Mouse (Mus musculus): ENCODE results near the gene Map4k3. TPM values are rescaled to one million over a fixed set of nuclear protein-coding genes. Genes with fewer than 3 reads are reported as not detected.
"Not testable (repeated sequence)": the region's sequence is repeated elsewhere in the genome, so short reads cannot be mapped to it uniquely, and the experiment has no call there.

Map4k3 gene
- polyA plus RNA-seq, 1 experiment from 2014 or later: 37.5 TPM

- DNase-seq (ENCODE audit: low spot score) (peak; percentile 61), ATAC-seq (peak; percentile 88)
Measured at GRCm38 (mm10) chr17:80577214-80577613, 151.1 kb downstream of the Map4k3 start.

GRCm38 (mm10) chr17:80575008-80575407 lies 153.3 kb downstream of the Map4k3 start:
- no peaks in the 10 kb centered on the region for H3K27me3 ChIP-seq (replicated peaks; ENCODE audit: insufficient read depth, low read length)
- no peak for ATAC-seq
- no peak overlapping the region for H3K27ac ChIP-seq (ENCODE audit: low read length)
- 0 out of 2 replicates have a peak, but pooled peaks cover 3% of the 10 kb centered on the region for H3K36me3 ChIP-seq (ENCODE audit: insufficient read depth, low read length)
- H3K9me3 ChIP-seq (ENCODE audit: low read length): no peaks in the 10 kb centered on the region
- peaks cover 3% of the 10 kb centered on the region; the same call in 1 of the 2 replicates for H3K4me1 ChIP-seq (ENCODE audit: insufficient read depth, low read depth, low read length)
- 46% methylated on average over 7 of the region's 7 CpGs for WGBS
- H3K4me2 ChIP-seq (replicated peaks; ENCODE audit: low read depth, low read length): no peak overlapping the region
- DNase-seq (ENCODE audit: low spot score): no peak
- no peak for TF ChIP-seq CTCF (IDR thresholded peaks at IDR 0.05)
- TF ChIP-seq EP300 (IDR thresholded peaks at IDR 0.05): no peak
- H3K9ac ChIP-seq (replicated peaks; ENCODE audit: low read depth): no peak overlapping the region
- no peak overlapping the region for H3K4me3 ChIP-seq (ENCODE audit: low read depth, low read length)

More at GRCm38 (mm10) chr17:80577214-80577613, 151.1 kb downstream of the Map4k3 start:
- Histone ChIP-seq H3K27me3 (replicated peaks; ENCODE audit: insufficient read depth, low read length) (no peaks in the 10 kb centered on the region), H3K4me1 (ENCODE audit: insufficient read depth, low read depth, low read length) (peaks cover 3% of the 10 kb centered on the region; the same call in 1 of the 2 replicates), H3K9me3 (ENCODE audit: low read length) (no peaks in the 10 kb centered on the region), H3K27ac (ENCODE audit: low read length) (no peak overlapping the region), H3K4me2 (replicated peaks; ENCODE audit: low read depth, low read length) (peak overlapping the region; percentile 64), H3K36me3 (ENCODE audit: insufficient read depth, low read length) (peaks cover 7% of the 10 kb centered on the region; the same call in 1 of the 2 replicates), H3K9ac (replicated peaks; ENCODE audit: low read depth) (no peak overlapping the region), H3K4me3 (ENCODE audit: low read depth, low read length) (peak overlapping the region; percentile 25; the same call in 1 of the 2 replicates)
- whole genome bisulfite sequencing: 1% methylated on average over 27 of the region's 30 CpGs
- TF ChIP-seq CTCF (IDR thresholded peaks at IDR 0.05) (no peak), EP300 (IDR thresholded peaks at IDR 0.05) (no peak)

GRCm38 (mm10) chr17:80574471-80574965 lies 153.8 kb downstream of the Map4k3 start:
- ATAC-seq: no peak
- H3K27me3 ChIP-seq (replicated peaks; ENCODE audit: insufficient read depth, low read length): no peaks in the 10 kb centered on the region
- no peak for DNase-seq (ENCODE audit: low spot score)
- no peak overlapping the region for H3K4me2 ChIP-seq (replicated peaks; ENCODE audit: low read depth, low read length)
- H3K4me1 ChIP-seq (ENCODE audit: insufficient read depth, low read depth, low read length): peaks cover 3% of the 10 kb centered on the region; the same call in 1 of the 2 replicates
- no peak overlapping the region for H3K9ac ChIP-seq (replicated peaks; ENCODE audit: low read depth)
- 80% methylated on average over 7 of the region's 7 CpGs for WGBS
- H3K4me3 ChIP-seq (ENCODE audit: low read depth, low read length): no peak overlapping the region
- H3K36me3 ChIP-seq (ENCODE audit: insufficient read depth, low read length): no peaks in the 10 kb centered on the region
- no peak for TF ChIP-seq CTCF (IDR thresholded peaks at IDR 0.05)
- no peak for TF ChIP-seq EP300 (IDR thresholded peaks at IDR 0.05)
- H3K9me3 ChIP-seq (ENCODE audit: low read length): no peaks in the 10 kb centered on the region
- H3K27ac ChIP-seq (ENCODE audit: low read length): no peak overlapping the region

GRCm38 (mm10) chr17:80572187-80572935 lies 155.9 kb downstream of the Map4k3 start:
- Histone ChIP-seq H3K27me3 (replicated peaks; ENCODE audit: insufficient read depth, low read length) (no peaks in the 10 kb centered on the region), H3K27ac (ENCODE audit: low read length) (no peak overlapping the region), H3K9ac (replicated peaks; ENCODE audit: low read depth) (no peak overlapping the region), H3K4me1 (ENCODE audit: insufficient read depth, low read depth, low read length) (peaks cover 1% of the 10 kb centered on the region; the same call in 1 of the 2 replicates), H3K9me3 (ENCODE audit: low read length) (no peaks in the 10 kb centered on the region), H3K4me3 (ENCODE audit: low read depth, low read length) (no peak overlapping the region), H3K4me2 (replicated peaks; ENCODE audit: low read depth, low read length) (no peak overlapping the region), H3K36me3 (ENCODE audit: insufficient read depth, low read length) (no peaks in the 10 kb centered on the region)
- ATAC-seq: no peak
- no peak for DNase-seq (ENCODE audit: low spot score)
- TF ChIP-seq CTCF (IDR thresholded peaks at IDR 0.05) (no peak), EP300 (IDR thresholded peaks at IDR 0.05) (no peak)
- 94% methylated on average over 13 of the region's 13 CpGs for WGBS

- no peak overlapping the region for H3K4me3 ChIP-seq (ENCODE audit: low read depth, low read length)
- H3K4me1 ChIP-seq (ENCODE audit: insufficient read depth, low read depth, low read length): no peaks in the 10 kb centered on the region
- H3K27ac ChIP-seq (ENCODE audit: low read length): no peak overlapping the region
- H3K27me3 ChIP-seq (replicated peaks; ENCODE audit: insufficient read depth, low read length): no peaks in the 10 kb centered on the region
- 89% methylated on average over 4 of the region's 4 CpGs for WGBS
- TF ChIP-seq CTCF (IDR thresholded peaks at IDR 0.05) (no peak), EP300 (IDR thresholded peaks at IDR 0.05) (no peak)
- ATAC-seq (no peak), DNase-seq (ENCODE audit: low spot score) (no peak)
- no peak overlapping the region for H3K4me2 ChIP-seq (replicated peaks; ENCODE audit: low read depth, low read length)
- no peaks in the 10 kb centered on the region for H3K9me3 ChIP-seq (ENCODE audit: low read length)
- no peaks in the 10 kb centered on the region for H3K36me3 ChIP-seq (ENCODE audit: insufficient read depth, low read length)
- no peak overlapping the region for H3K9ac ChIP-seq (replicated peaks; ENCODE audit: low read depth)
Measured at GRCm38 (mm10) chr17:80571460-80571859, 156.8 kb downstream of the Map4k3 start.

DNA sequence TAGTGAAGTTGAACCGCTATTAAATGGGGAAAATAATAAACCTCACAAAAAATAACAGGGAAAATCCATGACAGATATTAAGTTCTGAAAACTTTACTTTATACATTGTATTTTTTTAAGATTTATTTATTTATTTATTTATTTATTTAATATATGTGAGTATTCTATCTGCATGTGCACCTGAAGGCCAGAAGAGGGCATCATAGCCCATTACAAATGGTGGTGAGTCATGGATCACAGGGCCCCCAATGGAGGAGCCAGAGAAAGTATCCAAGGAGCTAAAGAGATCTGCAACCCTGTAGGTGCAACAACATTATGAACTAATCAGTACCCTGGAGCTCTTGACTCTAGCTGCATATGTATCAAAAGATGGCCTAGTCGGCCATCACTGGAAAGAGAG lies 158.6 kb downstream of the Map4k3 start:
- not testable (repeated sequence) for H3K9ac ChIP-seq (replicated peaks; ENCODE audit: low read depth); H3K4me3 ChIP-seq (ENCODE audit: low read depth, low read length); H3K27ac ChIP-seq (ENCODE audit: low read length); H3K4me1 ChIP-seq (ENCODE audit: insufficient read depth, low read depth, low read length); H3K4me2 ChIP-seq (replicated peaks; ENCODE audit: low read depth, low read length); H3K9me3 ChIP-seq (ENCODE audit: low read length); ATAC-seq; H3K27me3 ChIP-seq (replicated peaks; ENCODE audit: insufficient read depth, low read length); DNase-seq (ENCODE audit: low spot score); H3K36me3 ChIP-seq (ENCODE audit: insufficient read depth, low read length)
- WGBS: 96% methylated on average over 1 of the region's 2 CpGs
- peak; percentile 25 for TF ChIP-seq CTCF (IDR thresholded peaks at IDR 0.05)

All from lung, postnatal 0 days (tissue).